Mouse (Mus musculus) brain, embryonic 14.5 days (tissue): ENCODE measurements around the gene Cmbl.

Experiments
- CTCF ChIP-seq: fragments of 200-500 bp; IDR thresholded peaks from 2 replicates; pipeline ENCODE4 v1.5.1; 2012; ENCODE audit warnings: inconsistent platforms, mild to moderate bottlenecking, moderate library complexity, borderline replicate concordance; ENCODE audit not compliant: insufficient read depth, insufficient read length; ENCODE audit errors: extremely low read depth
- POLR2A ChIP-seq: fragments of 200-500 bp; IDR thresholded peaks from 2 replicates; pipeline ENCODE4 v1.6.1; 2012; ENCODE audit warnings: mild to moderate bottlenecking, inconsistent platforms, borderline replicate concordance; ENCODE audit not compliant: poor library complexity, insufficient read depth, insufficient read length, severe bottlenecking; ENCODE audit errors: extremely low read depth

- TF ChIP-seq CTCF (no peak), POLR2A (no peak)
These were observed 3.4 kb downstream of the Cmbl start for GRCm38 (mm10) chr15:31568581-31568996.
